Mouse (Mus musculus): Measurements from ENCODE around the gene Trim47.
"Not testable (repeated sequence)": the region's sequence is repeated elsewhere in the genome, so short reads cannot be mapped to it uniquely, and the experiment has no call there.

The Trim47 gene

GRCm38 (mm10) chr11:116138096-116138467, 11.1 kb upstream of the Trim47 start:
- no peak for DNase-seq (ENCODE audit: low spot score)

GRCm38 (mm10) chr11:116134171-116134570, 7.2 kb upstream of the Trim47 start:
- DNase-seq (ENCODE audit: low spot score) = no peak

GRCm38 (mm10) chr11:116133497-116133896, 6.5 kb upstream of the Trim47 start:
- DNase-seq (ENCODE audit: low spot score) = no peak

GRCm38 (mm10) chr11:116132366-116133333, 5.6 kb upstream of the Trim47 start:
- DNase-seq (ENCODE audit: low spot score) = no peak

- no peak for DNase-seq (ENCODE audit: low spot score)
Observed at GRCm38 (mm10) chr11:116131349-116132170, 4.5 kb upstream of the Trim47 start.

GRCm38 (mm10) chr11:116130488-116131205, 3.6 kb upstream of the Trim47 start, which contains the start of gene Trim65:
Trim65 (minus strand) TSS chr11:116131128.
- DNase-seq (ENCODE audit: low spot score) = peak; percentile 76

- no peak for DNase-seq (ENCODE audit: low spot score)
Observed at GRCm38 (mm10) chr11:116129993-116130487, 3.0 kb upstream of the Trim47 start.

GRCm38 (mm10) chr11:116129091-116129790, 2.2 kb upstream of the Trim47 start:
- DNase-seq (ENCODE audit: low spot score) = no peak

GRCm38 (mm10) chr11:116127986-116128385, 976 bp upstream of the Trim47 start:
- DNase-seq (ENCODE audit: low spot score) = no peak

- DNase-seq (ENCODE audit: low spot score) = no peak
Observed at GRCm38 (mm10) chr11:116126261-116126660, 749 bp downstream of the Trim47 start.

- DNase-seq (ENCODE audit: low spot score) = not testable (repeated sequence)
Observed at GRCm38 (mm10) chr11:116121731-116122245, 5.2 kb downstream of the Trim47 start.

- DNase-seq (ENCODE audit: low spot score) = no peak
Observed at GRCm38 (mm10) chr11:116117819-116118218, 9.2 kb downstream of the Trim47 start.

GRCm38 (mm10) chr11:116117241-116117640, 9.8 kb downstream of the Trim47 start:
- DNase-seq (ENCODE audit: low spot score) = no peak

- DNase-seq (ENCODE audit: low spot score) = no peak
Observed at GRCm38 (mm10) chr11:116111611-116112203, 15.3 kb downstream of the Trim47 start.

- DNase-seq (ENCODE audit: low spot score) = no peak
Observed at GRCm38 (mm10) chr11:116111067-116111466, 15.9 kb downstream of the Trim47 start.

- DNase-seq (ENCODE audit: low spot score) = no peak
Observed at GRCm38 (mm10) chr11:116110540-116110939, 16.5 kb downstream of the Trim47 start.

- no peak for DNase-seq (ENCODE audit: low spot score)
Observed at GRCm38 (mm10) chr11:116110131-116110530, 16.9 kb downstream of the Trim47 start.

GRCm38 (mm10) chr11:116109441-116110081, 17.4 kb downstream of the Trim47 start:
- DNase-seq (ENCODE audit: low spot score) = no peak

- no peak for DNase-seq (ENCODE audit: low spot score)
Observed at GRCm38 (mm10) chr11:116108464-116109137, 18.4 kb downstream of the Trim47 start.

Data from layer of hippocampus, adult 9-10 months (tissue).